Mouse (Mus musculus) E14TG2a.4 (cell line): ENCODE measurements at regions not wholly inside any gene's neighbourhood (a gene's known extent, or its start where the extent isn't known, plus 50 kb on each side); places are given as distances from the start of the nearest gene placed in this dataset.

Source experiments
- CTCF ChIP-seq: conservative IDR thresholded peaks from 2 replicates; pipeline ENCODE4 v1.5.1; 2014; ENCODE audit warnings: low read length
- NANOG ChIP-seq: IDR thresholded peaks from 2 replicates; pipeline ENCODE4 v1.6.1; 2014; ENCODE audit warnings: borderline replicate concordance, low read length, mixed read lengths
- POU5F1 ChIP-seq: IDR thresholded peaks from 2 replicates; pipeline ENCODE4 v1.6.1; 2014; ENCODE audit warnings: low read length, borderline replicate concordance

- TF ChIP-seq CTCF, result no peak
- no peak for TF ChIP-seq NANOG
- TF ChIP-seq POU5F1, result no peak
Measured at GRCm38 (mm10) chr15:8581146-8581913, 61.6 kb upstream of the Gm2310 start.
